Mouse (Mus musculus) kidney, postnatal 4 days (tissue): Measurements from ENCODE around the gene Gjc3.
"Not testable (repeated sequence)": the region's sequence is repeated elsewhere in the genome, so short reads cannot be mapped to it uniquely, and the experiment has no call there.

ENCODE experiments used
- DNase-seq, 2 experiments: peaks; one replicate each; pipeline ENCODE4 v3.0.0; 2021; ENCODE audit warnings: mixed read lengths in 2 of 2

Gene Gjc3

GRCm38 (mm10) chr5:137962945-137963344 lies at the start of gene Gjc3:
TSS of gene Gjc3 (minus strand) at chr5:137963098.
- no peak for DNase-seq

DNA sequence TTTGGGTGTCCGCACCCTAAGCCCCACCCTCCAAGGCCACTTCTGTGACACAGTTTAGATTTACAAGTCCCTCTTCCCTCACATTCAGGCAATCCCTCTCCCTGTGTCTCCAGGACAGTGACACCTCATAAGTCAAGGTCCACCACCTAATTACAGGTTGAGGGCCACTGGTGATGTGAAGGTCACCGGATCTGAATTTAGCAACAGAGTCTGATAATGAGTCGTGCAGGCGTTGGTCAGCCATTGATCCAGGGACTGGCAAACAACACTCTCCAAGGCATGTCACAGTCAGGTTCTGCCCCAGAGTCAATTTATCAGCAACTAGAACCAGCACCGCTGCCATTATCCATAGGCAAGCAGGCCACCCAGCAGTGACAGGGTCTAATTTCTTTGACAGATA lies 49.5 kb upstream of the Gjc3 start:
- no peak for DNase-seq

- DNase-seq = no peak
Measured at GRCm38 (mm10) chr5:138009437-138009836, 46.5 kb upstream of the Gjc3 start.

DNA sequence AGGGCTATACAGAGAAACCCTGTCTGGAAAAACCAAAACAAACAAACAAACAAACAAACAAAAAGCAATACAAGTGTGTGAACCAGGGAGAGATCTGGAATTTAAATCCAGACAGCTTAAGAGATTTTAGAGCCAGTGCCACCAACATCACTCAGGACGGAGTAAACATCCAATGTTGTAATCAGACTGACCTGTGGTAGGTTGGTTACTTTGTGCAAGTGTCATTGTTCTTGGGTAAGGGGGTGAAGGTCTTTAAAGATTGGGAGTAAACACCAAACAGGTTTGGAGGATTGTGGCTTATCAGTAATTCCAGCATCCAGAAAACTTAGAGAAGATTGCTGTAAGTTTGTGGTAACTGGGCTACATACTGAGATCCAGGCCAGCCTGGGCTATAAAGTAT lies 23.5 kb upstream of the Gjc3 start:
- no peak for DNase-seq

- DNase-seq = peak in 1 of 2 experiments; percentile 13
Measured at GRCm38 (mm10) chr5:137981300-137981699, 18.4 kb upstream of the Gjc3 start, which contains the start of gene Azgp1. TSS of gene Azgp1 (plus strand) at chr5:137981520.

DNA sequence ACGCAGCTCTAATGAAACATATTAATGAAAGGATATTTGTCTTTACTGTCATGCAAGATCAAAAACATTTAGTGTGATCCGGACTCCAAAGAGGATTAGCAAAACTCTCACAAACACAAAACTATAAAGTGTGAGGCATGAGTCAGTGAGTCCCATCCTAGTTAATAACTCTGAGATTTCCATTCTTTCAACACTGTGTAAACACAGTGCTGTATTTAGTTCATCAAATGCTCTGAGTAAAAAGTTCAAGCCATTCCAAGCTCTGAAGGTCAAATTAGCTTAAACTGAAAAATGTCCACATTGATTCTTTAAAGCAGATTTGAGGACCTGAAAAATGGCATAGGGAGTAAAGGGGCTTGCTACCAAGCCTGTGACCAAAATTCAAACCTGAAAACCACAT lies 16.2 kb upstream of the Gjc3 start:
- DNase-seq = no peak

DNA sequence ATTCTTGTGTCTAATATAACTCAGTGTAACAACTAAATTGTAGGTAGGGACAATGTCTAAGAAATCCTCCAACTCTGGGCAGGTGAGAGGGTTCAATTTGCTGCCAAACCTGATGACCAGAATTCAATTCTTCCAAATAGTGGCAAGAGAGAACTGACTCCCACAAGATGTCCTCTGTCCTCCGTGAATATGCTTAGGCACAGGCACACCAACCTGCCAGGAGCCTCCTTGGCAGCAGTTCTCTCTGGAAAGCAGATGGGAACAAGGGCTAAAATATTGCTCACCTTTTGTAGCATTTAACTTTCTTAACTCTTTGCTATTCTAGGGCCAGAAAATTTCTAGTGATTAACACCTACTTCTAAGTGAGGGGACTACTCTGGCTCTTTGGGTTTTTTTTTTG lies 14.4 kb upstream of the Gjc3 start:
- DNase-seq = no peak

- DNase-seq = no peak
Measured at GRCm38 (mm10) chr5:137975434-137975833, 12.5 kb upstream of the Gjc3 start.

DNA sequence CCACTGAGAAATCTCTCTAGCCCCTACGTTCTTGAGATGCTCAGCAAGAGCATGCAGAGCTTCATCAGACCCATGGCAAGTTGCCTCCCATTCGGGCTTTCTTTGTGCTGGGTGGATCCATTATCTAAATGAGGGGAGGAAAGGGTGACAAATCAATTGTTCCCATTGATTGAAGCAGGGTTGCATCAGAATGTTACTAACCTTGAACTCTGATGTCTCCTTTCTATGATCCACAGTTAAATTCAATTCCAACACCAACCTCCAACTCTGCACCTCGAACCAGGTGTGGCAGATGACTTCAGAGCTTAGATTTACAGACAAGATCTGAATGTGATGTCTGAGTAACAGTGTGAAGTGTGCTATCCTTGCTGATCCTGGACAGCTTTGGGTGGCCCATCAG lies 11.8 kb upstream of the Gjc3 start:
- no peak for DNase-seq

GRCm38 (mm10) chr5:137973738-137974137 lies 10.8 kb upstream of the Gjc3 start:
- peak in 1 of 2 experiments; percentile 5 for DNase-seq

GRCm38 (mm10) chr5:137973161-137973560 lies 10.3 kb upstream of the Gjc3 start:
- DNase-seq = no peak

- no peak for DNase-seq
Measured at GRCm38 (mm10) chr5:137966492-137966891, 3.6 kb upstream of the Gjc3 start.

GRCm38 (mm10) chr5:137956404-137956803 lies 6.5 kb downstream of the Gjc3 start:
- no peak for DNase-seq

- DNase-seq = peak; percentile 54 to 61
Measured at GRCm38 (mm10) chr5:137951218-137951617, 11.7 kb downstream of the Gjc3 start.

- no peak for DNase-seq
Measured at GRCm38 (mm10) chr5:137947303-137947702, 15.6 kb downstream of the Gjc3 start.

DNA sequence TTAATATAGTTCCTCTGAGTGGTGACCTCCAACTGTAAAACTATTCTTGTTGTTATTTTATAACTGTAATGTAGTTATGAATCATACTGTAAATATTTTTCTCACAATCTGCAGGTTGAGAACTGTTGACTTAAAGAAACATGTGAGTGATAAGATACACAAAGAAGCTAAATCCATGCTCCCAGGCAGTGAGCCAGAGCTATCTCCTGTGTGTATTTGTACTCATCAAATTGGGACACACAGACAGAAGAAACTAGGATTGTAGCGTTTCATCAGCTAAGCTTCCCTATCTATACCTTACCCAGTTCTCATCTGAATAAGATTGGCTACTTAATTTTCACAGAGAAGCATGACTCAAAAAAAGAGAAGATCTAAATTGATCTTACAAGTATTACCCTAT lies 19.8 kb downstream of the Gjc3 start:
- DNase-seq = no peak

DNA sequence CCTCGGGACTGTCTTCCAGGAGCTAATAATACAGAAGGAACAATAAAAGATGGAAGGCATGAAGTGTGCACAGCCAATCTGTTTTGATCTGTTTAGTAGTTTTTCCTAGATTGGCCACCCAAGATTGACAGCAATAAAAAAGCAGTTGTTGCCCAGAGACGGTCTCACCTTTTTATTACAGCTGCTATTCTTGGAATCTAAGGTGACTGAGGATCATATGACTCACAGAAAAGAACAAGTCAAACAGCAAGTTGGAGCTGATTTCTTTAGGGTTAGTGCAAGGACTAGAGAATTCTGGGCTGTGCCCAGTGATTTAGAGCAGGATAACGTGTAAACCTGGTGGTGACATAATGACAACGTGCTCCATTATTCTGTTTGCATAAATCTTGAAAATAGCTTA lies 21.9 kb downstream of the Gjc3 start:
- DNase-seq = no peak

GRCm38 (mm10) chr5:137937238-137937637 lies 25.7 kb downstream of the Gjc3 start:
- no peak for DNase-seq

DNA sequence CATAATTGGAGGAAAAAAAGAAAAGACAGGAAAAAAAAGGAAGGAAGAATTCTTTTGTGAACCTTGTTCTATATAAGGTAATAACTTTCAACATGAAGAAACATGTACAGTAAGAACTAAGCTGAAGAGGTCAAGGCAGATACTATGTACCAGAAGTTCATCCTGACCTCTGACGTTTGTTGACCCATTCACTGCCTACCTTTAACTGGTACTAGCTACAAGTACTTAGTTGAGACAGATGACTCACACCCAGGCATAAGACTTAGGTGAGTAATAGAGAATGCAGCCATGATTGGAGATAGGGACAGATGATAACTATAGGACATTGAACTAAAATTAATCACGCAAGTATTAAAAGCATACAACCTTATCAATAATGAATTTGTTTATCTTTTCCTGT lies 26.4 kb downstream of the Gjc3 start:
- DNase-seq = no peak

GRCm38 (mm10) chr5:137933934-137934333 lies 29.0 kb downstream of the Gjc3 start:
- not testable (repeated sequence) for DNase-seq

DNA sequence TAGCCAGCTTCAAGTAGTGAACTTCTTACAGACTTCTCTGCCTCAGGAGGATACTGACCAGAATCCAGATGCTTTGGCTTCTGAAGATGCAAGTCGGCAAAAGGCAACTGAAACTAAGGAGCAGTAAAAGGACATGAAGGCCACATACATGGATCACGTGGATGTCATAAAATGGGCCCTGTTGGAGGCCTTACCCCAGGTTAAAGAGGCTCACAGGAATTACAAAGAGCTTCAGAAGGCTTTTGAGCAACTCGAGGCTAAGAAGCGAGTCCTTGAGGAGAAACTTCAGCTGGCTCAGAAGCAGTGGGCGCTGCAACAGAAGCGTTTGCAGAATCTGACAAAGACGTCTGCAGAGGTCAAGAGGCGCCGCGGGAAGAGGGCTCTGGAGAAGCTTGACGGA lies 34.5 kb downstream of the Gjc3 start:
- DNase-seq = no peak

- DNase-seq = no peak
Measured at GRCm38 (mm10) chr5:137922171-137922570, 40.7 kb downstream of the Gjc3 start.

GRCm38 (mm10) chr5:137921532-137921931 lies 41.4 kb downstream of the Gjc3 start, which contains the start of gene Cyp3a13:
TSS of gene Cyp3a13 (minus strand) at chr5:137921619.
- DNase-seq = no peak

DNA sequence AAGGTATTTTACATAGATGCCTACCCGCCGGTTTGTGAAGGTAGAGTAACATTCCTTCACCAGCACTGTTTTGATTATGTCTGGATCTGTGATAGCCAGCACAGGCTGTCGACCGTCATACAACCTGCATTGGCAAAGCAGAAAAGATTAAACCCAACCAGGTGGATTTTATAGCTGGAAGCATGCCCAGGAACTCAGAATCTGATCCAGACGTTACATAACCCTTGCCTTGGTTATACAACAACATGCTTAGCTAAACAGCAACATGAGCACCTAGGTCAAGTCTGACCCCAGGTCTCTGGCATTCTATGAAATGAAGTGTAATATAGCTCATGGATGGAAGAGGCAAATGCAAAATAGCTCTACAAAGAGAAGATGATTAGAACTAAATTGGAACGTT lies 47.3 kb downstream of the Gjc3 start:
- peak in 1 of 2 experiments; percentile 7 for DNase-seq

DNA sequence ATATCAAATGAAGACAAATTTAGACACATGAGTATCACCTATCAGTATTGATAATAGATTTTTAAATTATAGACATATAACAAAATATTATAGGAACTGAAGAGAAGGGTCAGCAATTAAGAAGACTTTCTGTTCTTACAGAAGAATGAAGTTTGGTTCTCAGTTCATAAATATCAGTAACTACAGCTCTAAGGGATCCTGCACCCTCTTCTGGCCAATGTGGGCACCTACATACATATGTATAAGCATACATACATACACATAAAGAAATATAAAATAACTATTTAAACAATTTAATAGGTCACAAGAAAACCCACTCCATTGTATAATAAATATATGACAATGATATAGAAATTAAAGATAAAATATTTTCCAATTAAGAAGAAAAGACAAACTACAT lies 48.4 kb downstream of the Gjc3 start:
- no peak for DNase-seq
